Mouse (Mus musculus) ES-Bruce4 (cell line): ENCODE results near the gene Foxo3.

ENCODE experiments used
- CTCF ChIP-seq: IDR thresholded peaks from one replicate; pipeline ENCODE4 v1.8.1; 2011; ENCODE audit warnings: low read depth, low read length
- EP300 ChIP-seq: IDR thresholded peaks from 2 replicates; pipeline ENCODE4 v1.6.1; 2011; ENCODE audit warnings: low read depth, low read length; ENCODE audit not compliant: insufficient read depth
- POLR2A ChIP-seq: IDR thresholded peaks from one replicate; pipeline ENCODE4 v1.8.1; 2011; ENCODE audit warnings: low read length; ENCODE audit not compliant: insufficient read depth

GRCm38 (mm10) chr10:42232977-42233376 lies 43.6 kb downstream of the Foxo3 start:
- TF ChIP-seq CTCF (no peak), POLR2A (no peak), EP300 (no peak)
